Mouse (Mus musculus): ENCODE results near the gene Myo10. TPM values are rescaled to one million over a fixed set of nuclear protein-coding genes. Genes with fewer than 3 reads are reported as not detected.

Myo10 gene
- polyA plus RNA-seq, 1 experiment from 2014 or later: 72.8 TPM

DNA sequence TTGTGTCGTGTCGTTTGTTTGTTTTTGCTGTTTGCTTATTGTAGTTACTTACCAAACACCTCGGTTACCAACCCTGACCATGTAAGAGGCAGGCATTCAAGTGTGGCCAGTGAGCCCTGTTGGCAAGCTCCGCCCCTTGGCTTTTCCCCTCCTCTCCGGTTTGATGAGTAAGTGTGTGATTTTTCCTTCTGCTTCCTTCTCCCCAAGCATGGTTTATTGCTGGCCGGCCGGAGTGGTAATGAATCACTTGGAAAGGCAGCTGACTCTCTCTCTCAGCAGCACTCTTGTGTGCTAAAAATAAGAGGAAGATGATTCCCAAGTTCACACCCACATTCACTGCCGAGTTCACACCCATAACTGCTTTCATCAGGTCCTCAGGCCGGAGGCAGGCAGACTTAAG lies 15.4 kb downstream of the Myo10 start:
- no peak for DNase-seq (ENCODE audit: low spot score, missing footprints)
- no peak for ATAC-seq (ENCODE audit: low FRiP score)
- Histone ChIP-seq H3K27ac (ENCODE audit: low read depth, low read length) (no peak overlapping the region), H3K9ac (ENCODE audit: low read length) (no peak overlapping the region), H3K4me3 (ENCODE audit: low read depth, low read length) (no peak overlapping the region), H3K4me1 (ENCODE audit: control insufficient read depth, insufficient read depth, low read length) (no peaks in the 10 kb centered on the region), H3K9me3 (ENCODE audit: control insufficient read depth, low read length) (no peaks in the 10 kb centered on the region), H3K27me3 (ENCODE audit: control insufficient read depth, insufficient read depth, low read length) (no peaks in the 10 kb centered on the region), H3K36me3 (ENCODE audit: control insufficient read depth, insufficient read depth, low read length) (no peaks in the 10 kb centered on the region), H3K4me2 (no peak overlapping the region)
- WGBS: 82% methylated on average over 9 of the region's 9 CpGs

DNA sequence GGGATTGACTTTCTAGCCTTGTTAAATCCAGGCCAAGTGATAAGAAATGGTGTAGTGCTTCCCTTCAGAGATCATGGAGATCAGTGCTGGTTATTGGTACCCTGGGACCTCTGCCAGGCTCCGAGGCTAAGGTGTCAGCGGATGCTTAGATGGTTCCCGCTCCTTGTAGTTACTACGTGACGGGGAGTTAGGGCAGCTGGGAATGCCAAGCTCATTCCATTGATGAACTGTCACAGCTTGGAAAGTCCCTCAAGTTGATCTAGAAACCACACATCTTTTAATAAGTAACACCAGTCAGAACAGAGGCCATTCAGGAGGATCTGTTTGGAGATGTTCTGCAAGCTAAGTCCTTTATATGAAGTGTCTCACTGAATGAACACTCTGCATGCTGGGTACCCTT lies 16.9 kb downstream of the Myo10 start:
- H3K4me2 ChIP-seq: no peak overlapping the region
- H3K27ac ChIP-seq (ENCODE audit: low read depth, low read length): no peak overlapping the region
- H3K4me1 ChIP-seq (ENCODE audit: control insufficient read depth, insufficient read depth, low read length): no peaks in the 10 kb centered on the region
- H3K9me3 ChIP-seq (ENCODE audit: control insufficient read depth, low read length): no peaks in the 10 kb centered on the region
- no peaks in the 10 kb centered on the region for H3K27me3 ChIP-seq (ENCODE audit: control insufficient read depth, insufficient read depth, low read length)
- no peaks in the 10 kb centered on the region for H3K36me3 ChIP-seq (ENCODE audit: control insufficient read depth, insufficient read depth, low read length)
- no peak for ATAC-seq (ENCODE audit: low FRiP score)
- H3K9ac ChIP-seq (ENCODE audit: low read length): no peak overlapping the region
- 93% methylated on average over 5 of the region's 5 CpGs for WGBS
- H3K4me3 ChIP-seq (ENCODE audit: low read depth, low read length): no peak overlapping the region
- no peak for DNase-seq (ENCODE audit: low spot score, missing footprints)

DNA sequence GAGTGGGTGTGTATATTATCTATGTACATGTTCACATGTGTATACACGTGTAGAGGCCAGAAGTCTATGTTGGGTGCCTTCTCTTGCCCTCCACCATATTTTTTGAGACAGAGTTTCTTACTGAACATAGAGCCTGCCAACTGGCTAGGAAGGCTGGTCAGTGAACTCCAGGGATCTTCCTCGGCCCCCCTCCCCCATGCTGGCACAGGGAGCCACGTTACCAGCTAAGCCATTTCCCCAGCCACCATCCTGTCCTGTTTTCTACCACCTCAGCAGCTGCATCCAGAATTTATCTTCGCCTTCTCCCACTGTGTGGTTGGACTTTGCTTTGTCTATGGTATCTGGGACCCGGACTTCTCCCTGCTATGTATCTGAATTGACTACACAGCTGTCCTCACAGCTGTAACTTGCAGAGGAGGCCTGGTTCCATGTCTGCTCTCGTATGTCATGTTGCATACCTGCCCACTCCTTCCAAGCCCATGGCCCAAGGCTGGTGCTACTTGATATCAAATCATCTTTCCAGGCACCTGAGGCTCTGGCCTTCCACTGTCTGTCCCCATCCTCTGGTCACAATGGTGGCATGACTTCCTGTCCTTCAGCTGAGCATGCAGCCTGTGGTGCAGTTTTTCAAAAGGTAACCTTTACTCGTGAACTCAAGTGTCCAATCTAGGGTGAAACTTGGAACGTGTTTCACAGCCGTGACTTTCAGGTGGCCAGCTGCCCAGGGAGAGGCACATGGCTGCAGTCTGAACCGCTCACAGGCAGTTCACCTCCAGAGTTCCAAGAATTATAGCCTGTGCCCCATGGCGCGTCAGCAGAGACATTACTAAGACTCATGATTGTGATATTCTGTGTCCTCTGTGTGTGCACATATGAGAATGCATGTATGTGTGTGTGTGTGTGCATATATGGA lies 18.8 kb downstream of the Myo10 start:
- Histone ChIP-seq H3K9ac (ENCODE audit: low read length) (no peak overlapping the region), H3K4me2 (no peak overlapping the region), H3K4me1 (ENCODE audit: control insufficient read depth, insufficient read depth, low read length) (no peaks in the 10 kb centered on the region), H3K36me3 (ENCODE audit: control insufficient read depth, insufficient read depth, low read length) (no peaks in the 10 kb centered on the region), H3K27ac (ENCODE audit: low read depth, low read length) (no peak overlapping the region), H3K9me3 (ENCODE audit: control insufficient read depth, low read length) (no peaks in the 10 kb centered on the region), H3K4me3 (ENCODE audit: low read depth, low read length) (no peak overlapping the region), H3K27me3 (ENCODE audit: control insufficient read depth, insufficient read depth, low read length) (no peaks in the 10 kb centered on the region)
- DNase-seq (ENCODE audit: low spot score, missing footprints): no peak
- no peak for ATAC-seq (ENCODE audit: low FRiP score)
- WGBS: 86% methylated on average over 12 of the region's 12 CpGs

DNA sequence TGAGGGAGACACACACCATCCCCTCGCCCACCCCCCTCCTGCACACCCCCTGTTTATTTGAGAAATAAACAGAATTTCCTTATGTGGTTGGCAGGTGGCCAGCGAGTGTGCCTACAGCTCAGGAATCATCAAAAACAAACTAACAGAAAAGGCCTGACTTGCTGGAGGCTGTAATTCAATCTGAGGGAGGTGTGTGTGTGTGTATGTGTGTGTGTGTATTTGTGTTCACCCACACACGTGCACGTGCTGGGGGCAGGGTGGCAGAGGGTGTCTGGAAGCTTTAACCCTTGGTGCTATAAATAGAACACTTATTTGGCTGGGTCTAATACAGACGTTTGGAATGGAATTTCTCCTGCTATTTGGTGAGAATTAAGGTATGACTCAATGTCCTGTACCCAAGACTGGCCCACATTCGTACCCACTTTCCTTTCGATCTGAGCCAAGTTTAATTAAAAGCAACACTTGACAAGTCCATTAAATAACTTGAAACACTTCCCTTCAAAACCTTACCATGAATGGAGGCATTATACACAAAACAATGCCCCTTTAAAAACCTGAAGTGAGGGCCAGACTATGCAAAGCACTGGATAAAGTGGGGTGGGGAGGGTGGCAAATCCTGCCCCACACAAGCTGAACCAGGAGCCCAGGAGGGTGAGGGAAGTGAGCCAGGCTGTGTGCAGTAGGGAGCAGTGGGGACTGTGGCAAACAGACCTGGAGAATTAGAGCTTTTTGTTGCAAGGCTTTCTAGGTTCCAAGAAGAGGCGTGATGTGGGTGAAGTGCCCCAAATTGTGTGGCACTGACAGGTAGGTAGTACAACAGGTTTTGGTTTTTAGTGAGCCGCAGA lies 20.1 kb downstream of the Myo10 start:
- H3K4me3 ChIP-seq (ENCODE audit: low read depth, low read length): no peak overlapping the region
- no peaks in the 10 kb centered on the region for H3K27me3 ChIP-seq (ENCODE audit: control insufficient read depth, insufficient read depth, low read length)
- DNase-seq (ENCODE audit: low spot score, missing footprints) (no peak), ATAC-seq (ENCODE audit: low FRiP score) (no peak)
- no peaks in the 10 kb centered on the region for H3K36me3 ChIP-seq (ENCODE audit: control insufficient read depth, insufficient read depth, low read length)
- H3K9ac ChIP-seq (ENCODE audit: low read length): no peak overlapping the region
- H3K27ac ChIP-seq (ENCODE audit: low read depth, low read length): no peak overlapping the region
- H3K4me2 ChIP-seq: no peak overlapping the region
- no peaks in the 10 kb centered on the region for H3K9me3 ChIP-seq (ENCODE audit: control insufficient read depth, low read length)
- no peaks in the 10 kb centered on the region for H3K4me1 ChIP-seq (ENCODE audit: control insufficient read depth, insufficient read depth, low read length)
- 57% methylated on average over 9 of the region's 9 CpGs for WGBS

DNA sequence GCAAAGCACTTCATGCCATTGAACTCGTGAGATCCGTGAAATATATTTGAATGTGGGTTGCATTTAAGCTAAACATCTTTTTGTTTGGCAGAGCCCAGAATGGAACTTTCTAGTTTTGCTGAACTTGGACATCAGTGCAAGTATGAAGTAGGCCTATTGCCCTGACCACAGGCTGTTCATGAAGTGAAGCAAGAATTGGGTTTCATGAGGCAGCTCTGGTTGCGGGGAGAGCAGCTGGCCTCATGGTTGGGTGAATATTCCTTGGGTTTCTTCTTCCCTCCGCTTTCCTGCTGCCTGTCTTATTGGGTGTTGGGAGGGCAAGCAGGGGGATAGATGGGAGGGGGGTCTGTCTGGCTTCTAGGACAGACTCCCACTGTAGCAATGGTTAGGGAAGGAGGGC lies 23.5 kb downstream of the Myo10 start:
- Histone ChIP-seq H3K9me3 (ENCODE audit: control insufficient read depth, low read length) (no peaks in the 10 kb centered on the region; the same call in 1 of the 2 replicates), H3K27me3 (ENCODE audit: control insufficient read depth, insufficient read depth, low read length) (no peaks in the 10 kb centered on the region), H3K36me3 (ENCODE audit: control insufficient read depth, insufficient read depth, low read length) (no peaks in the 10 kb centered on the region), H3K9ac (ENCODE audit: low read length) (no peak overlapping the region), H3K4me3 (ENCODE audit: low read depth, low read length) (no peak overlapping the region), H3K4me1 (ENCODE audit: control insufficient read depth, insufficient read depth, low read length) (no peaks in the 10 kb centered on the region), H3K27ac (ENCODE audit: low read depth, low read length) (no peak overlapping the region), H3K4me2 (no peak overlapping the region)
- ATAC-seq (ENCODE audit: low FRiP score): no peak
- no peak for DNase-seq (ENCODE audit: low spot score, missing footprints)
- 87% methylated on average over 4 of the region's 4 CpGs for WGBS

DNA sequence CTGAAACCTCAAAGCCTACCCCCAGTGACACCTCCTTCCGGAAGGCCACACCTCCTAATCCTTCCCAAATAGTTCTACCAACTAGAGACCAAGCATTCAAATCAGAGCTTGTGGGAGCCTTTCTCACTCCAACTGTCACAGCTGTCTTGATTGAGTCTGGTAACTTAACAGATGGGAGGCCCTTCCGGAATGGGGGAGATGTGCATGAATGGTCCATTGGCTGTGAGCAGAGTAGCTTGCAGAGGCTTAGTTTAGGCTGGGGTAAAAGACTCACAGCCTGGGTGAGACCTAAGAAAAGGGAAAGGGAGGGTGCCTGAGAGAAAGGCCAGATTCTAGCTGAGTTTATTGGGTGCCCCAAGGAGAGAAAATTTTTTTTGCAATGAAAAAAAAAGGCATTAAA lies 26.0 kb downstream of the Myo10 start:
- Histone ChIP-seq H3K9me3 (ENCODE audit: control insufficient read depth, low read length) (no peaks in the 10 kb centered on the region; the same call in 1 of the 2 replicates), H3K4me2 (no peak overlapping the region), H3K36me3 (ENCODE audit: control insufficient read depth, insufficient read depth, low read length) (no peaks in the 10 kb centered on the region), H3K27me3 (ENCODE audit: control insufficient read depth, insufficient read depth, low read length) (no peaks in the 10 kb centered on the region), H3K4me3 (ENCODE audit: low read depth, low read length) (no peak overlapping the region), H3K9ac (ENCODE audit: low read length) (no peak overlapping the region), H3K4me1 (ENCODE audit: control insufficient read depth, insufficient read depth, low read length) (no peaks in the 10 kb centered on the region), H3K27ac (ENCODE audit: low read depth, low read length) (no peak overlapping the region)
- ATAC-seq (ENCODE audit: low FRiP score) (no peak), DNase-seq (ENCODE audit: low spot score, missing footprints) (no peak)
- WGBS: 81% methylated on average over 2 of the region's 2 CpGs

DNA sequence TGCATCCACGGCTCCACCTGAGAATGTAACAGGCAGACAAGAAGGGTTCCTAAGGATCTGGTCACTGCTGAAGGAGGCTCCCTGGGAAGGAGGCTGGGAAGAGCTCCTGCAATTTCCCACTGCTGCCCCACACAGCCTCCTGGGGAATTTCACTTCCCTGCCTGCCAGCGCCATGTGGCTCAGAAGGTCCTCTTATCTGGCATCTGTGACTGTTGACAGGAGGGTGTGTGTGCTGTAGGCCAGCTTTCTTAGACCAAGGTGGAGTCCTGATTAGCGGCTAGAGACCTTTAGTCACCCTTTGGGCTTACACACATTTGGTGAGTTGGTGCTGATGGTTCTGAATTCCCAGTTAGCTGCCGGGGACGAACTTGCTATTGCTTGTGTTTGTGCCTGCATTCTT lies 28.0 kb downstream of the Myo10 start:
- Histone ChIP-seq H3K27ac (ENCODE audit: low read depth, low read length) (no peak overlapping the region), H3K27me3 (ENCODE audit: control insufficient read depth, insufficient read depth, low read length) (no peaks in the 10 kb centered on the region), H3K4me3 (ENCODE audit: low read depth, low read length) (no peak overlapping the region), H3K9ac (ENCODE audit: low read length) (no peak overlapping the region), H3K4me2 (no peak overlapping the region), H3K9me3 (ENCODE audit: control insufficient read depth, low read length) (no peaks in the 10 kb centered on the region; the same call in 1 of the 2 replicates), H3K36me3 (ENCODE audit: control insufficient read depth, insufficient read depth, low read length) (no peaks in the 10 kb centered on the region), H3K4me1 (ENCODE audit: control insufficient read depth, insufficient read depth, low read length) (no peaks in the 10 kb centered on the region)
- ATAC-seq (ENCODE audit: low FRiP score): no peak
- 79% methylated on average over 5 of the region's 5 CpGs for WGBS
- DNase-seq (ENCODE audit: low spot score, missing footprints): no peak

DNA sequence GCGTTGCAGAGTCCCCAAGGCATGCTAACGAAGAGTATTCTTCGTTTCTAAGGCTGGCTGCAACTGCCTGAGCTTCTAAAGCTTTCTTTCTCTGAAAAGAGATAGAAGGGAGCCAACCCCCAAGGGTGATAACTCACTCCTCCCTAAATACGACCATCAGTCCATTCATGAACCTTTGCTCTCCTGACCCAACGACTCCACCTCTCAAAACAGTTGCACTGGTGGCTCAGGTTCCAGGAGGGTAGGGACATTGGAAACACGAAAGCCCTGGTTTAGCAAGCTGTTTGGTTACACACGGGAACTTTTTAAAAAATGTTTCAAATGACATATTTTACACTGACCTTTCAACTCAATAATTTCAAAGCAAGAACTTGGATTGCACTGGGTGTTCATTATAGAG lies 29.5 kb downstream of the Myo10 start:
- Histone ChIP-seq H3K9ac (ENCODE audit: low read length) (no peak overlapping the region), H3K9me3 (ENCODE audit: control insufficient read depth, low read length) (no peaks in the 10 kb centered on the region; the same call in 1 of the 2 replicates), H3K4me3 (ENCODE audit: low read depth, low read length) (no peak overlapping the region), H3K27ac (ENCODE audit: low read depth, low read length) (no peak overlapping the region), H3K4me2 (no peak overlapping the region), H3K36me3 (ENCODE audit: control insufficient read depth, insufficient read depth, low read length) (no peaks in the 10 kb centered on the region), H3K4me1 (ENCODE audit: control insufficient read depth, insufficient read depth, low read length) (no peaks in the 10 kb centered on the region), H3K27me3 (ENCODE audit: control insufficient read depth, insufficient read depth, low read length) (no peaks in the 10 kb centered on the region)
- WGBS: 64% methylated on average over 7 of the region's 7 CpGs
- DNase-seq (ENCODE audit: low spot score, missing footprints) (no peak), ATAC-seq (ENCODE audit: low FRiP score) (no peak)

DNA sequence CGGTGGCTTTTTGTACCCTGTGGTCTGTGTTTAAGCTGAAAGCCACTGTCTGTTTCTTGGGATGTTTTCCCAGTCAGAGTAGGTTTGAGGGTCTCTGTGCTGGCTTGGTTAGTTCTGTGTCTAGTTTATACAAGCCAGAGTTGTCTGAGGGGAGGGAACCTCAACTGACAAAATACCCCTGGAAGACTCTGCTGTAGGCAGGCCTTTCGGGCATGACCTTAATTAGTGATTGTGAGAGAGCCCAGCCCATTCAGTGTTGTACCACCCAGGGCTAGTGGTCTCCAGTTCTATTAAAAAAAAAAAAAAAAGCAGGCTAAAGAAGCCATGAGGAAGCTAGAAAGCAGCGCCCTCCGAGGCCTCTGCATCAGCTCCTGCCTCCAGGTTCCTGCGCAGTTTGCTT lies 30.0 kb downstream of the Myo10 start:
- no peak overlapping the region for H3K9ac ChIP-seq (ENCODE audit: low read length)
- no peak overlapping the region for H3K4me2 ChIP-seq
- ATAC-seq (ENCODE audit: low FRiP score): no peak
- H3K36me3 ChIP-seq (ENCODE audit: control insufficient read depth, insufficient read depth, low read length): no peaks in the 10 kb centered on the region
- no peaks in the 10 kb centered on the region for H3K27me3 ChIP-seq (ENCODE audit: control insufficient read depth, insufficient read depth, low read length)
- H3K4me3 ChIP-seq (ENCODE audit: low read depth, low read length): no peak overlapping the region
- no peaks in the 10 kb centered on the region; the same call in 1 of the 2 replicates for H3K9me3 ChIP-seq (ENCODE audit: control insufficient read depth, low read length)
- H3K27ac ChIP-seq (ENCODE audit: low read depth, low read length): no peak overlapping the region
- 60% methylated on average over 5 of the region's 5 CpGs for WGBS
- no peaks in the 10 kb centered on the region for H3K4me1 ChIP-seq (ENCODE audit: control insufficient read depth, insufficient read depth, low read length)
- DNase-seq (ENCODE audit: low spot score, missing footprints): no peak

Data from midbrain, embryonic 11.5 days (tissue).